Mouse (Mus musculus): Measurements from ENCODE around the gene Dyrk4. TPM values are rescaled to one million over a fixed set of nuclear protein-coding genes. Genes with fewer than 3 reads are reported as not detected.

The Dyrk4 gene
- total RNA-seq (2012; rRNA removed), result not detected in 2 replicates
- under 1 TPM in 1 of 2 experiments, not detected in 1; 0.08 TPM for polyA plus RNA-seq (2012; ENCODE audit: insufficient read depth in 1 of 2, insufficient read length in 2 of 2, low read depth in 1 of 2, low replicate concordance in 2 of 2, missing spikeins in 1 of 2)

- H3K9me3 ChIP-seq (replicated peaks; ENCODE audit: insufficient read depth, low read length), result no peaks in the 10 kb centered on the region
- H3K36me3 ChIP-seq (ENCODE audit: control insufficient read depth in 1 of 2, insufficient read depth in 2 of 2, low read length in 2 of 2), result peaks cover 0 to 9% of the 10 kb centered on the region in 2 experiments; a peak in 2 of 4 replicates
- no peak within 1 kb of the TSS for H3K9ac ChIP-seq (ENCODE audit: control insufficient read depth, low read depth, low read length, poor library complexity, severe bottlenecking)
- no peak for DNase-seq (ENCODE audit: low read depth, low spot score)
- no peaks in the 10 kb centered on the region for H3K27me3 ChIP-seq (ENCODE audit: control insufficient read depth in 1 of 2, insufficient read depth in 2 of 2, low read length in 2 of 2)
- TF ChIP-seq MAX (IDR thresholded peaks at IDR 0.05; ENCODE audit: low read length) (no peak), RAD21 (IDR thresholded peaks at IDR 0.05; ENCODE audit: low read depth, low read length) (no peak), HCFC1 (IDR thresholded peaks at IDR 0.05; ENCODE audit: low read depth, low read length) (no peak), CHD2 (IDR thresholded peaks at IDR 0.05; ENCODE audit: low read length) (no peak), ELF1 (IDR thresholded peaks at IDR 0.05; ENCODE audit: low read depth, low read length) (no peak), TCF12 (IDR thresholded peaks at IDR 0.05; ENCODE audit: low read depth, low read length) (no peak)
- no peak within 1 kb of the TSS for H3K27ac ChIP-seq (ENCODE audit: control insufficient read depth, low read depth, low read length)
- H3K4me1 ChIP-seq (ENCODE audit: control insufficient read depth in 1 of 2, insufficient read depth in 2 of 2, low read length in 2 of 2), result no peaks in the 10 kb centered on the region
- H3K79me2 ChIP-seq (ENCODE audit: control insufficient read depth, insufficient read depth, low read length, poor library complexity), result no peaks in the 10 kb centered on the region
- H3K4me3 ChIP-seq (ENCODE audit: control insufficient read depth in 1 of 2, insufficient read depth in 1 of 2, low read depth in 2 of 2, low read length in 2 of 2), result no peak within 1 kb of the TSS
Observed at GRCm38 (mm10) chr6:126921111-126921881, at the start of gene Dyrk4. Gene Dyrk4, minus strand, starts transcription at chr6:126921839.

- Histone ChIP-seq H3K9me3 (replicated peaks; ENCODE audit: insufficient read depth, low read length) (no peaks in the 10 kb centered on the region), H3K79me2 (ENCODE audit: control insufficient read depth, insufficient read depth, low read length, poor library complexity) (no peaks in the 10 kb centered on the region), H3K4me1 (ENCODE audit: control insufficient read depth in 1 of 2, insufficient read depth in 2 of 2, low read length in 2 of 2) (peaks cover 0 to 3% of the 10 kb centered on the region in 2 experiments; a peak in 2 of 4 replicates), H3K27ac (ENCODE audit: control insufficient read depth, low read depth, low read length) (no peak overlapping the region), H3K4me3 (ENCODE audit: control insufficient read depth in 1 of 2, insufficient read depth in 1 of 2, low read depth in 2 of 2, low read length in 2 of 2) (no peak overlapping the region), H3K36me3 (ENCODE audit: control insufficient read depth in 1 of 2, insufficient read depth in 2 of 2, low read length in 2 of 2) (peaks cover 1 to 7% of the 10 kb centered on the region in 2 experiments), H3K9ac (ENCODE audit: control insufficient read depth, low read depth, low read length, poor library complexity, severe bottlenecking) (no peak overlapping the region), H3K27me3 (ENCODE audit: control insufficient read depth in 1 of 2, insufficient read depth in 2 of 2, low read length in 2 of 2) (no peaks in the 10 kb centered on the region)
- no peak for TF ChIP-seq MYB (IDR thresholded peaks at IDR 0.05; ENCODE audit: low read depth, low read length)
- TF ChIP-seq UBTF (IDR thresholded peaks at IDR 0.05; ENCODE audit: borderline replicate concordance, insufficient read depth, low read depth, low read length), result no peak
- TF ChIP-seq HCFC1 (IDR thresholded peaks at IDR 0.05; ENCODE audit: low read depth, low read length), result no peak
- no peak for TF ChIP-seq POLR2A (IDR thresholded peaks at IDR 0.05; ENCODE audit: control insufficient read depth in 1 of 2, insufficient read depth in 1 of 2, low read depth in 1 of 2, low read length in 2 of 2, poor library complexity in 1 of 2)
- no peak for TF ChIP-seq USF1 (IDR thresholded peaks at IDR 0.05; ENCODE audit: low read depth, low read length)
- TF ChIP-seq MEF2A (IDR thresholded peaks at IDR 0.05; ENCODE audit: extremely low read depth, insufficient replicate concordance, low read depth, low read length, poor library complexity, severe bottlenecking), result no peak
- no peak for TF ChIP-seq GABPA (IDR thresholded peaks at IDR 0.05; ENCODE audit: low read depth, low read length)
- TF ChIP-seq JUND (IDR thresholded peaks at IDR 0.05; ENCODE audit: low read depth, low read length), result no peak
- no peak for TF ChIP-seq ZNF384 (IDR thresholded peaks at IDR 0.05; ENCODE audit: low read depth, low read length)
- TF ChIP-seq CHD2 (IDR thresholded peaks at IDR 0.05; ENCODE audit: low read length), result no peak
- TF ChIP-seq RCOR1 (IDR thresholded peaks at IDR 0.05; ENCODE audit: low read depth, low read length), result no peak
- no peak for TF ChIP-seq GATA1 (IDR thresholded peaks at IDR 0.05; ENCODE audit: low read depth, low read length)
- no peak for TF ChIP-seq KAT2A (conservative IDR thresholded peaks at IDR 0.05; ENCODE audit: low read depth, low read length)
- no peak for TF ChIP-seq SMC3 (IDR thresholded peaks at IDR 0.05; ENCODE audit: low read depth, low read length)
- no peak for TF ChIP-seq CTCF (IDR thresholded peaks at IDR 0.05 in 2 of 3, conservative IDR thresholded peaks at IDR 0.05 in 1 of 3; ENCODE audit: control insufficient read depth in 1 of 3, insufficient read depth in 1 of 3, low read depth in 2 of 3, low read length in 3 of 3, poor library complexity in 1 of 3, severe bottlenecking in 1 of 3)
- TF ChIP-seq TCF12 (IDR thresholded peaks at IDR 0.05; ENCODE audit: low read depth, low read length), result no peak
- TF ChIP-seq ZC3H11A (IDR thresholded peaks at IDR 0.05; ENCODE audit: low read depth, low read length), result no peak
- no peak for DNase-seq (ENCODE audit: low read depth, low spot score)
Observed at GRCm38 (mm10) chr6:126966241-126967026, 44.8 kb upstream of the Dyrk4 start.
